Mouse (Mus musculus): ENCODE data around the gene Zfp296. TPM values are rescaled to one million over a fixed set of nuclear protein-coding genes. Genes with fewer than 3 reads are reported as not detected.

Zfp296 gene
- total RNA-seq, 2 experiments from 2014 or later = 0.36 to 0.45 TPM

Other genes with a start within 250 kb of the Zfp296 start
- 10 to 100 TPM; 38.5 to 50.6 TPM for gene Ercc1, start 232.5 kb upstream of the Zfp296 start, total RNA-seq (2021)
- 10 to 100 TPM; 16.8 to 18.2 TPM for gene Cd3eap, start 217.8 kb upstream of the Zfp296 start, total RNA-seq (2021)
- 1 to 10 TPM; 5.3 to 7.2 TPM for gene Ppp1r13l, start 217.5 kb upstream of the Zfp296 start, total RNA-seq (2021)
- gene Ercc2, start 195.3 kb upstream of the Zfp296 start, total RNA-seq (2021) = 10 to 100 TPM; 39.0 to 39.7 TPM
- 1 to 10 TPM in 1 of 2 experiments, under 1 TPM in 1; 0.93 to 1.2 TPM for gene Klc3, start 173.2 kb upstream of the Zfp296 start, total RNA-seq (2021)
- 1 to 10 TPM in 1 of 2 experiments, under 1 TPM in 1; 0.57 to 1.0 TPM for gene Ckm, start 172.5 kb upstream of the Zfp296 start, total RNA-seq (2021)
- gene Mark4, start 118.5 kb upstream of the Zfp296 start, total RNA-seq (2021) = 100 to 1,000 TPM; 110 to 115 TPM
- 1 to 10 TPM in 1 of 2 experiments, under 1 TPM in 1; 0.69 to 1.4 TPM for gene Exoc3l2, start 114.0 kb upstream of the Zfp296 start, total RNA-seq (2021)
- 1 to 10 TPM; 7.6 to 7.8 TPM for gene Bloc1s3, start 68.9 kb upstream of the Zfp296 start, total RNA-seq (2021)
- gene Trappc6a, start 68.9 kb upstream of the Zfp296 start, total RNA-seq (2021) = 10 to 100 TPM; 18.4 to 24.1 TPM
- gene Nkpd1, start 59.4 kb upstream of the Zfp296 start, total RNA-seq (2021) = under 1 TPM; 0.49 to 0.94 TPM
- gene Ppp1r37, start 14.2 kb upstream of the Zfp296 start, total RNA-seq (2021) = 10 to 100 TPM; 78.7 to 79.3 TPM
- gene Gemin7, start 308 bp downstream of the Zfp296 start, total RNA-seq (2021) = 10 to 100 TPM; 51.7 to 55.2 TPM
- gene Clasrp, start 27.2 kb downstream of the Zfp296 start, total RNA-seq (2021) = 10 to 100 TPM; 78.0 to 81.5 TPM
- gene Relb, start 52.2 kb downstream of the Zfp296 start, total RNA-seq (2021) = 1 to 10 TPM; 5.9 to 6.5 TPM
- 100 to 1,000 TPM; 144 to 147 TPM for gene Clptm1, start 87.7 kb downstream of the Zfp296 start, total RNA-seq (2021)
- gene Apoc2, start 100.7 kb downstream of the Zfp296 start, total RNA-seq (2021) = not detected
- gene Gm44805, start 104.1 kb downstream of the Zfp296 start, total RNA-seq (2021) = not detected
- not detected for gene Apoc4, start 104.2 kb downstream of the Zfp296 start, total RNA-seq (2021)
- gene Apoc1, start 115.4 kb downstream of the Zfp296 start, total RNA-seq (2021) = 1 to 10 TPM; 3.1 to 3.3 TPM
- 1,000 to 10,000 TPM; 1,326 to 1,376 TPM for gene Apoe, start 121.9 kb downstream of the Zfp296 start, total RNA-seq (2021)
- gene Tomm40, start 138.2 kb downstream of the Zfp296 start, total RNA-seq (2021) = 100 to 1,000 TPM; 114 to 118 TPM
- gene Nectin2, start 173.2 kb downstream of the Zfp296 start, total RNA-seq (2021) = 10 to 100 TPM; 18.9 to 22.0 TPM
- 10 to 100 TPM; 10.3 to 10.9 TPM for gene Bcam, start 193.7 kb downstream of the Zfp296 start, total RNA-seq (2021)
- gene Cblc, start 219.5 kb downstream of the Zfp296 start, total RNA-seq (2021) = not detected
- gene Bcl3, start 245.5 kb downstream of the Zfp296 start, total RNA-seq (2021) = 1 to 10 TPM in 1 of 2 experiments, not detected in 1; 1.0 TPM

Data from left cerebral cortex, postnatal 10 days (tissue).